Mouse (Mus musculus): ENCODE data around the gene Rab4a.

Gene Rab4a

DNA sequence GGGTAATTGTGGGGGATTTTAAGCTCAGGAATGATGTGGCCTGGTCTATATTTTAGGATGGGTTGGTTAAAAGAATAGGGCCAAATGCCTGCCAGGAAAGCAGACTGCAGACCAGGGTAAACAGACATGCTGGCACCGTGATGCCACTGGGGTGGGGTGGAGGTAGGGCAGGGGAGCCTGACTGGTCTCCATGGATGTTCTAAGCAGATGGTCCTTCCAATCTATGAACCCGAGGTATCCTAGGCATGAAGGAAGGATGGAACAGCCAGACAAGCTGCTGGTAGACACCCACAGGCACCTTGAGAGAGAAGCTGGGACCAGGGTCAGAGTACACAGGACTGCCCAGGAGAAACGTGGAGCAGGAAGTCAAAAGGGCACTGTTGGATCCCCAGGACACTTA, 41.8 kb downstream of the Rab4a start:
- no peak for DNase-seq (ENCODE audit: low read depth, low spot score)

DNA sequence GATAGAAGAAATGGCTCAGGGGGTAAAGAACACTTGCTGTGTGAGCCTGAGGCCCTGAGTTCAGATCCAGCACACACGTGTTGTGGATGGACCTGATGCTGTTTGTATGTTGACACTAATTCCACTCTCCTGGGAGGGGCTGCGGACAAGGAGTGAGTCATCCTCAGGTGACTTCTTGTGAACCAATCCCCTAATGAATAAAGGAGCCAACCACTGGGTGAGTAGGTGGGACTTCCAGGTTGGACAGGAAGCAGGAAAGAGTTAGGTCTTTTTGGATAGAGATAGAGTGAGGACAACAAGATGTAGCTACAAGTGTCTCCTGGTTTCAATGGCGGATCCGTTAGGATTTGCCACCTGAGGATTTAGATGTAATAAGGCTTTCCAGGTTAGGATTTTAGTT, 43.6 kb downstream of the Rab4a start:
- peak; percentile 46 for DNase-seq (ENCODE audit: low read depth, low spot score)

DNA sequence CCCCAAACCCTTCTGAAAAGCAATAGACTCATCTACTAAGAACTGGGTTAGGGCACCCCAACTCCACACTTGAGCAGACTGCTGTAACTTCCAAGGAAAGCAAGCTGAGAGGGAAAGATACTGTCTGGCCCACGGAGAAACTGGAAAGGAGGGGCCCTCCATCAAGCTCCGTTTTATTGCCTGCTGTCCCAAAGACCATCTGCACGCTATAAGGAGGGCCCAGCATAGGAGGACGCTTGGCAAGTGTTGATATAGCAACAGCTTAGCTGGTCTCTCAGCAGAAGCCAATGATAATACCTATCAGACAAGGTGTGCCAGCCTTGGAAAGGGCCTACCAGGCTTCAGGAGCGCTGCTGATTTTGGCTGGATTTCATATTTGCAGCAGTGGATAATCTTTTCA, 45.8 kb downstream of the Rab4a start:
- DNase-seq (ENCODE audit: low read depth, low spot score), result no peak

DNA sequence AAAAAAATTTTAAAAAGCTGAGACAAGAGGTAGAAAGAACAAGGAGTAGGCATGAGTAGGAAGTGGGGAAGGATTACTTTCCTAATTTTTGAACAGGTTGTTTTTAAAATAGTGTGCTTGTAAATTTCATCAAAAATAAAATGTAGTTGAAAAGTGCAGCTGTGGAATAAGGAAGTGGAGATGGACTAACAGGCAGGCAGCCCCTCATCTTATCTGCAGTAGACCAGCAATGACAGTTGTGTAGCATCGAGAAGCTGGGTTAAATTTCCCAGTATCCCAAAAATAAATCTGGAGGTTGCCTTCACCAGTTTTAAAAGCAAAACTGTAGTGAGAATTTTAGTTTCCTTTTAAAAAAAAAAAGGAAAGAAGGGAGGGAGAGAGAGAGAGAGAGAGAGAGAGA, 48.5 kb downstream of the Rab4a start:
- no peak for DNase-seq (ENCODE audit: low read depth, low spot score)

DNA sequence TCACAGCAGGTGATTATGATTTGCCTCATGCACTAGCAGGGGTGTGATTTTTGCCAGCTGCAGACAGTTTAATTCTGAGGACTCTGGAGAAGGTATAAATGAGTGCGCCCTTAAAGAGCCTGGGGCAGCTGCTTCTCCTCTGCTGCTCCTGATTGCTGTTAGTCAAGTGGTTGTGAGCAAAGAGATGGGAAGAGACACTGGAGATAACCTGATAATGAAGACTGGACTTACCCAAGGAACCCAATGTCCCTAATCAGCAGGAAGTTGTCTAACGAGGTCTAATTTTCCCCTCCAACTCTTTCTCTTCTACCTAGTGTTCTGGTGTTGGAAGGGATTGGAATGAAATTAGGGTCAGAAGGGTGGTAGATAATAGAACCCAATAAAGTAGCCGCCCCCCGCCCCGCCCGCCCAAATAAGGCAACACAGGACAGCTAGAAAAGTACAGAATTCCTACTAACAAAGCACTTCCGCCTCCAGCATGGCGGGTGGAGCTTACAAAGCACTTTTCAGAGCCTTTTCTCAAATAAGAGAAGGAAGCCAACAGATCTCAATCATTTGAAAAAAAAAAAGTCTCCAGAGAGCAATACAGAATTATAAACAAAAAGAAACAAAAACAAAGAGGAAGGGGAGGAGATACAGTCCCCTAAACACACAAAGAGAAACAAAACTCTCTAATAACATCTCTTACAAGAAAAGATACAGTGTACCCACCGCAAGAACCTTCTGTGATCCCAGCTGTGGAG, 49.1 kb downstream of the Rab4a start:
- DNase-seq (ENCODE audit: low read depth, low spot score), result no peak

DNA sequence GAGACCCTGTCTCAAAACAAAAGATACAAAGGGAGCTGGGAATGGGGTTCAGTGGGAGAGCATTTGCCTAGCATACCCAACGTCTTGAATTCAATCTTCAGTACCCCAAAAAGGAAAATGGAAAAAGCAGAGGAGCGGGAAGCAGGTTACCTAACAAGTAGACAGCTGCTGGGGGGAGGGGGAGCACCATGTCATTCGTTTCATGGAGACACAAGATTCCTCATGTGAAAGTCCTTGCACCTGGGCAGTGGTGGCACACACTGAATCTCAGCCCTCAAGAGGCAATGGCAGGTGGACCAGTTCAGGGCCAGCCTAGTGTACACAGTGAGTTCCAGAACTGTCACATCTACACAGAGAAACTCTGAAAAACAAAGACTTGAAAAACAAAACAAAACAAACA, 51.6 kb downstream of the Rab4a start:
- no peak for DNase-seq (ENCODE audit: low read depth, low spot score)

DNA sequence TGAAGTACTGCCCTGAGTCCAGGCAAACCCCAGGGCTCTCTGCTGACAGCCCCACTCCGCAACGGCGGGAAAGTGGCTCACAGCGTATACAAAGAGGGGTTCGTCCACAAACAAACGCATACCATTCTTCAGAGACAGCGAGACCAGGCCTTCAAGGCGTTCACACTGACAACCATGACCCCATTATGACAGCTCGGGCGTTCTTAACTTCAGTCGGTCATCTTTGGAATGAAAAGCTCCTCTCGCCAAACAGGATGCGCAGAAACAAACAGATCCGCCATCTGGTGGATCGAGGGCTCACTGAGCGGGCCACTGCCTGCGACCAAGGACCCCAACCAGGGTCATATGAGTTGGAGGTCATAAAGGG, 52.8 kb downstream of the Rab4a start:
- no peak for DNase-seq (ENCODE audit: low read depth, low spot score)

DNA sequence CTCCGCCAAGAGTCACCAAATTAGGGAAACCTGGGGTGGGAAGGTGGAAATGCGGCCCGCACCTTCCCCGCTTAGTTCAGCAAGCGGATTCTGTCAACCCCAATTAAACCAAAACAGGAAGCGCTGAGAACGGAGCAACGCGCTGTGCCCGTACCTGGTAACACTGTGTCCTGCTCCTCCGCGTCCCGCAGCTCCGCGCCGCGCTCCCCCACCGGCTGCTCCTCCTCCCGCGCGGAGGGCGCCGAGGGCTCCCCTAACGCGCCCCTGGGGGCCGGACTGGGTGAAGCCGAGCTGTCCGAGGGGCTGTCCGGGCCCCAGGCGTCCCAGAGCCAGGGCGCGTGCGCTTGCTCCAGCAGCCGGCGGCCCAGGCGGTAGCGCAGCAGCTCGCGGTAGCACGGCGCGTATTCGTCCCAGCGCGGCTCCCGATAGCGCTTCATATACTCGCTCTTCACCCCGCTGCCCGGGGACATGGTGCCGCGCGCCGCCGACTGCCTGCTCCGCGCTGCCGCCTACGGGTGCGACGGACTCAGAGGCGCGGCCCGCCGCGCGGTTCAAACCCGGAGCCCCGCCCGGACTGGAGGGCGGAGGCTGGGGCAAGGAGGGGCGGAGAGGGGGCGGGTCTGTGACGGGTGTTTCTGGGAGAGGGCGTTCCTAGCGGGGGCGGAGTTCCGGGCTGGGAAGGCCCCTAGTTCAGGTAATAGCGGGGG, 53.3 kb downstream of the Rab4a start:
- DNase-seq (ENCODE audit: low read depth, low spot score), result peak; percentile 92

DNA sequence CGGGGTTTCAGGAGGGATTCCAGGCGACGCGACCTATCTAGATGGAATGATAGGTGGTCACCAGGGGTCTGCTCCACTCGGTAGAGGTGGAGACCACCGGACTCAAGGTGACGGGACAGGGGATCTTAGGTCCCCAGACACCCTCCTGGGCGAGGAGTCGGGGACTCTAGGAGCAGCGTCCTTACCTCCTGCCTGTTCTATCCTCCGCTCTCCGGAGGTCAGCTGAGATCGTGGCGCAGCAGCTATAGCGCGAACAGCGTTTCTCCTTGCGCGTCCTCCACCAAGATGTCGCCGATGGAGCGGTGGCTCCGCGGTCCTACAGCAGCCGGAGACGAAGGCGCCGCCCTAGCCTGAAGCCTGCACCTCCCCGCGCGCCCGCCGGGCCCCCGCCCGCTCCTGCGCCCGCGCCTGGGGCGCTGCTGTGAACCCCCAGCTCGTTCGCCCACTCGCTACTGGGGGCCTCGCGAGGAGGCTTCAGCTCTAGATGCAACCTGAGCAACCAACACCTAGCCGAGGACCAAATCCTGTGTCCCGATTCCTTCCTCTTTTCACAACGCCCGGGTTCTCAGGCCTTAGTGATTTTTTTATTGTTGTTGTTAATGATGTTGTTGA, 54.0 kb downstream of the Rab4a start, which contains the start of gene Ccsap:
TSS of gene Ccsap (minus strand) at position 562 of the 612 bp plus-strand sequence.
- peak; percentile 47 for DNase-seq (ENCODE audit: low read depth, low spot score)

DNA sequence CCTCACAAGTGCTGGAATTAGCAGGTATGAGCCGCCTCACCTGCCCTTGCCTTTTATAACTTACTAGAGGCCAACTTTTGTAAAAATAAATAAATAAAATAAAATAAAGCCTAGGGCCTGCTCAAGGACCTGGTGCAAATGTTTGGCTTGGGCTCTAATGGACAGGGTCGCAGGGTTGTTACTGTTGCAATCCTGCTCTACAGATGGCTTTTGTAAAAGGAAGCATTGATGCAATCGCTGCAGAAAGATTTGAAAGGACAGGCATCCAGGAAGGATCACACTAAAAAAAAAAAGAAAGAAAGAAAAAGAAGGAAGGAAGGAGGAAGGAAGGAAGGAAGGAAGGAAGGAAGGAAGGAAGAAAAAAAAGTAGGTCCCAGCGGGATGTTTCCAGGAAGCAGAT, 54.6 kb downstream of the Rab4a start:
- DNase-seq (ENCODE audit: low read depth, low spot score), result no peak

DNA sequence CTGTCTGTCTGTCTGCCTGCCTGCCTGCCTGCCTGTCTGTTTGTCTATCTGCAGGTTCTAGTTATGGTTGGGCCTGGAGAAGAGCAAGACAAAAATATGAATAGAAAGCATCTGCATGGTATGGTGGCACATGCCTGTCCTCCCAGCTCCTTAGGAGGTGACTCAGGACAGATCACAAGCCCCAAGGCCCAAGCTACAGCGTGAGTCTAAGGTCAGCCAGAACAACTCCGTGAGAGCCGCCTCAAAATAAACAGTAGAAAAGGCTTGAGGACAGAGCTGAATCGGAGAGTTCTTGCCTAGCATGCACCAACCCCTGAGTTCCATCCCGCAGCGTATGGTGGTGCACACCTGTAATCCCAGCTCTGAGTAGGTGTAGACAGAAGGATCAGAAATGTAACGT, 60.0 kb downstream of the Rab4a start:
- no peak for DNase-seq (ENCODE audit: low read depth, low spot score)

DNA sequence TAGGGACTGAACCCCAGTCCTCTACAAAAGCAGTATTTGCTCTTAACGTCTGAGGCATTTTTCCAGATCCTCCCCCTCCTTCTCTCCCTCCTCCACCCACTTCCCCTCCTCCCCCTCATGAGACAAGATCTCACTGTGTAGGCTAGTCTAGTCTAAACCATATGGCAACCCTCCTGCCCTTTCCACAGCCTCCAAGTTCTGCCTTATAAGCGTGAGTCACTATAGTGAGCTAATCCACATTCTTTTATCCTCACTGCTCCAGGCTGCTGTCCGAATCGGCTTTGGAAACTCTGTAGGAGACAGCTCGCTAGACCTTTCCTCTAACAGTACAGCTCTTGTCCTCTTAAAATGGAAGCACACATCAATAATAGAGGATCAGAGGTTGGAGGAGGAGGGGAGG, 61.2 kb downstream of the Rab4a start:
- DNase-seq (ENCODE audit: low read depth, low spot score), result no peak

DNA sequence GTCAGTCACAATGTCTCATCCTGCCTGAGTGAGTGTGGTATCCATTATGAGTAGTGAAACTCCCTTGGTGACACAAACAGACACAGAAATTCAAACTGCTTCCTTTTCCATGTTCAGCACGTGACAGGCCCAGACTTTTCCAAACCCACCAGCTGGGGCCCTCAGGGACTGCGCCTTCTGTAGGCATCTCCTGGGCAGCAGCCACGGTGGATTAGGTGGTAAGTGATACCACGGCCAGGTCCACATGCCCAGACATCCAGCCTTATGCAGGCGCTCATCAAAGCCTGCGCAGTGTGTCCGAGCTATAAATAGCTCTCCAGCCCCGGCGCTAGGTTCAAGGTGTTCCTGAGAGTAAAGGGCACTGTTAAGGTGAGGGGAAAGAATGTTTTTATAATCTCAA, 66.3 kb downstream of the Rab4a start:
- DNase-seq (ENCODE audit: low read depth, low spot score), result no peak

DNA sequence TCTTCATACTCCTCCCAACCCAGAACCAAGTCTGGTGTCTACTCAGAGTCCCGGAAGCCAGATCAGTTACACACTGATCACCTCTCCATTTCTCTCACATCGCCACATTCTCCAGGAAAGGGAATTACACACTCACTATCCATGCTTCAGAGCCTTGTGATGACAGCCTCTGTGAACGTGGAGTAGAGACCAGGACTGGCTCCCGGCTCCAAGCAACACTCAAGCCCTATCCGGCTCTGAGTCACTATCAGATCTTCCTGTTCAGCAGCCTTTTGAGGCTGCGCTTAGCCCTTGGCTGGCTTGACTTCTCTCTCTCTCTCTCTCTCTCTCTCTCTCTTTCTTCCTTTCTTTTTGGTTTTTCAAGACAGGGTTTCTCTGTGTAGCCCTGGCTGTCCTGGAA, 67.6 kb downstream of the Rab4a start:
- no peak for DNase-seq (ENCODE audit: low read depth, low spot score)

DNA sequence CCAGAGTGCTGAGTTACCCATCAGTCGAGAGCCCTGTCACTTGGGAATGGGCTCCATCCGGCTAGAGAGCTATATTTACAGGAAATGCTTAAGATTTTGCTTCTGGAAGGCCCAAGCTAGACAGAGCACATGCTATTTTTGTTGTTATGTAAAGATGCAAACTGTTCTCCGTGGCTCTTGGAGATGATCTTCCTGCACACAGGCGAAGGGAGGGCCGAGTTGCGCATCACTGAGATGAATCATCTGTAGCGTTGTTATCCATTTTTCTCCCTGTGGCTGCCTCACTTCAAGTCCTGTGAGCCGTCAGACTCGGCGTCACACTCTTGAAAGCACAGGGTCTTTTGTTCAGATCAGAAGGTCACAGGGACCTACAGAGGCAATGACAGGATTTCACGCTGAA, 68.5 kb downstream of the Rab4a start:
- DNase-seq (ENCODE audit: low read depth, low spot score), result no peak

DNA sequence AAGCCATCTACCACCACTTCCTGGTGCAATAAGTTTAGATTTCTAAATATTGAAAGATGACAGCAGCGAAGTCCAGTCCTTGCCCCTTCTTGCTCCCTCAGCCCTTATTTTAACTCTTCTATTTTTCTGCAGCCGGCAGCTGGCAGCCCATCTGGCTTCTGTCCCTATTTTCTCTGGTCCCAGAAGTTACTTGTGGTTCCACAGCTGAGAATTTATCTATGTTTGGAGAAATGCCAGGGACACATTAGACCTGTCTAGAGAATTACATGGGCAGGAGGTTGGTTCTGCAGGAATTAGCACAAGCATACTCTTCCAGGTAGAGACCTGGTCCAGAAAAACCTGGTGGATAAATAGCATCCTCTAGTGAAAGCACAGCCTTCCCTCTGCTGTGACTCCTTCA, 72.1 kb downstream of the Rab4a start:
- no peak for DNase-seq (ENCODE audit: low read depth, low spot score)

DNA sequence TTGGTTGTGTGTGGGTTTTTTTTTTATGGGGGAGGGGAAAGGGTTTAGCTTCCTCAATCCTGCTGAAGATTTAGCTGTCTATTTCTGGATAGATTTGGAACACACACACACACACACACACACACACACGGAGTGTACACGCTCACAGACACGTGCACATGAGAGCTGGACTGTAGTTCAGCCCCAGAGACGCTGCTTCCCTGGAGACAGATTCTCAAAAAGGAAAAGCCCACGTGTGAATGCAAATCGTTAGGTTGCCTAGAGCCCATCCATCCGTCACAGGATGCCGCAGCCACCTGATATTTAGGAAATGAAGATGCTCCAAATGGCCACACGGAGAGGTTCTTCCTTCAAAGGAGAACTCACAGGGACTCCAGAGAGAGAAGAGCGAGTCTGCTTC, 74.5 kb downstream of the Rab4a start:
- DNase-seq (ENCODE audit: low read depth, low spot score), result no peak

DNA sequence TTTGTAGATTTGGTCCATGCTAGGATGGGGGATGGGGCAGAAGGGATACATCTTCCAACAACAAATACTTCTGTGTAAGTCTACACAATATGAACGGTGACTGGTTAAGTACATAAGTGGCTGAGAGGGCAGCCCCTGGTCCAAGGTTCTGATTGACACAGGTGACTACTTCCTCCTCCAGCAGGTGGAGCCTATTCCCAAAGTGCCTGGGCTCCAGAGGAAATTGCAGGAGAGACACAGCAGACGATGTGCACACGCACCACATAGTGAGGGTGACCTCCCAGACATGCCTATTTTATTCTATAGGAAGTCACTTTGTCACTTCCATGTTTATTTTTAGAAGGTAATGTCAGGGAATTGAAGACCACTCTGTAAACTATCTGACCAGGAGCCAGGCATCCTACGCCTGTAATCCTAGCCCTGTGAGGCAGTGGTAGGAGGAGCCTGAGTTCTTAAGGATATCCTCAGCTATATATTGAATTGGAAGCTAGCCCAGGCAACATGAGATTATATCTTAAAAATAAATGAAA, 75.1 kb downstream of the Rab4a start:
- no peak for DNase-seq (ENCODE audit: low read depth, low spot score)

DNA sequence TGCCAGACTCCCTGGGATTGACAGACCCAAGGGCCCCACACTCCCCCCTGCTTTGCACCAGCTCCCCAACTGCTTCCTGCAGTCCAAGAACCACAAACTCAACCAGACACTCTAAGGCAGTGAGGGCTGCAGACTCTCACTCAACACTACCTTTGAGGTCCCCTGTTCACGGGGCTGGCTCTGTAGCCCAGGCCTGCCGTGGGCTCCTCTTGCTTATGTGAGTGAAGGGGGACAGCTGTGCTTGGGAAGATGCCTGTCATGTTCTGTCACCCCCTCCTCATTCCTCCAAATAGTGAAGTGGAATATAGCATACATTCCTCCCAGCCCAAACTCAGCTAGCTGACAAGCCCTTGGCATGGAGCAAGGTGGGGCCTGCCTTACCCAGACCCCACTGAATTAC, 76.6 kb downstream of the Rab4a start:
- no peak for DNase-seq (ENCODE audit: low read depth, low spot score)

DNA sequence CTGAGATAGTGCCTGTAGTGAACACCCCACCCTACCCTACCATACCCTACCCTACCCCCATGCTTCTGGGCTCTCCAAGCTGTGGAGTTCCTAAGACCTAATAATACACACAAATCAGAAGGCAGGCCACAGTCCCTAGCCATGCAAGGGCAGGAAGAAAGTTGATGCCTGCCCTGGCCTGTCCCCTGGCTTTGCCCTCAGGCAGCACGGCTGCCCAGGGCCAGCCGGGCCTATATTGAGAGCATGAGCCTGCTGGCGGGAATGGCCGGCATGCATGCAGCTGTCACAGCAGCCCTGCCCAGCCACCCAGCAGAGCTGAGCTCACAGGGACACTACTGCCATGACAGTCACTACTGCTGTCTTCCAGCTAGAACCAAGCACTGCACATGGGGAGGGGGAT, 77.3 kb downstream of the Rab4a start:
- no peak for DNase-seq (ENCODE audit: low read depth, low spot score)
